Mouse (Mus musculus): ENCODE measurements at regions not wholly inside any gene's neighbourhood (a gene's known extent, or its start where the extent isn't known, plus 50 kb on each side); places are given as distances from the start of the nearest gene placed in this dataset.
A peak's percentile ranks its signal among the peaks of the same experiment; 100 is the strongest.

DNA sequence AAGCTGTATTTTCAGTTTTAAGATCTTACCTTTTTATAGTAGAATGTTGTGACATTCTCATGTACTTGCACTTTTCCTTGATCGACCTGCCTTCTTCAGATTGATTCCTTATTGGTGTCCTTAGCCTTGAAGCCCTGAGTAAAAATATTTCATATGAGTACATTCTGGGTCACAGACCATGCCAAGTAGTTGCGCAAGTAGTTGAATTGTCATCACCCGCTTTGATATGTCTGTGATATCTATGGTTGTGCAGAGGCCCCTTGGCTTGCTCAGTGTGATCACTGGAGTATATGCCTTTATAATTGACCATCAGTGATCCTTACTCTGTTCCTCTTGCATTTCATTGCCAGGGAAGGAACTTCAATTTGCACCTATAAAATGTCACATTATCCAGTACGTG is 131.1 kb upstream of the Reg3g start:
- no peak for DNase-seq

DNA sequence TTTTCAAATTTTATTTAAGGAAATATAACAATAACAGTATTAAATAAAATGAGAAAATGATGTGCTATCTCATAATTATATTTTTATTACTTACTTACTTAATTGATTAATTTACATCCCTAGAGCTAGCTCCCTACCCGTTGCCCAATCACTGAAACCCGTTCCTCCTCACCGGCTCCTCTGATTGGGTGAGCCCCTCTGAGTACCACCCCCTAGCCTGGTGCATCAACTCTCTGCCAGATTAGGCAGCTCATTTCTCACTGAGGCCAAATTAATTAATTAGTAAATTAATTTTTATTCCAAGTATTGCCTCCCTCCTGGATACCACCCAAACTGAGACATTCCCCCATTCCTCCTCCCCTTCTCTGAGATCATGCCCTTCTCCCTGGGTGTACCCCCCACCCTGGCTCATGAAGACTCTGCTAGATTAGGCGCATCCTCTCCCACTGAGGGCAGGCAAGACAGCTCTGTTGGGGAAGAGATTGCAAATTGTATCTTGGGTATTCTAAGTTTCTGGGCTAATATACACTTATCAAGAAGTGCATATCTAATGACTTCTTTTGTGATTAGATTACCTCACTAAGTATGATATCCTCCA is 101.4 kb upstream of the Reg3g start:
- no peak for DNase-seq

DNA sequence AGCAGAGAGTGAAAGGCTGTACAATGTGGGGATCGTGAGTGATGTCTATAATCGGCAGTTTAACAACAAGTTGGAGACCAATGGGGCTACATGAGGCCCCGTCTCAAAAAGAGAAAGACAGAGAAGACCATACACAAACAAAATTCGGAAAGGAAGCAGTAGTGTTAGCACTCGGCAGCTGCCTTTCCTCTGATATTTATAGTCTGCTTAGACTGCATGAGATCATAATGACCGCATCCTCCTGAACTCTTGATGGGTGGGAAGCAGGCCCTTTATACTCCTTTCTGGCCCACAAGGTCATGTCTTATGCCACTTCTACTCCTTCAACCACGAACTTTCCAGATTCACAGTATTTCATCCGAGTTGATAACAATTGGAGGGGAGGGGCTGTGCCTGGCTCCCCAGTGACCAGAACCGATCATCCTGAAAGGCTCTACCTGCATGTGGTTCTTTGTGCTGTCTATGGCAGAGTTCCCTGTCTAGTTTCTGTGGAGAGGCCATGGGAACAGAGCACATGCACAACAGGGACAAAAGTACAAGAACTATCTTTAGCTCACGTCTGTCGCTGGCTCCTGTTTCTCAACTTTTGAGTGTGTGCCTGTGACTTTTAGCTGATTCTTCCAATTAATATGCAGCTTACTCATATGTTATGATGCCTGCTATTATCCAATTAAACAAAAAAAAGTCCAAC is 84.5 kb upstream of the Reg3g start:
- no peak for DNase-seq

DNA sequence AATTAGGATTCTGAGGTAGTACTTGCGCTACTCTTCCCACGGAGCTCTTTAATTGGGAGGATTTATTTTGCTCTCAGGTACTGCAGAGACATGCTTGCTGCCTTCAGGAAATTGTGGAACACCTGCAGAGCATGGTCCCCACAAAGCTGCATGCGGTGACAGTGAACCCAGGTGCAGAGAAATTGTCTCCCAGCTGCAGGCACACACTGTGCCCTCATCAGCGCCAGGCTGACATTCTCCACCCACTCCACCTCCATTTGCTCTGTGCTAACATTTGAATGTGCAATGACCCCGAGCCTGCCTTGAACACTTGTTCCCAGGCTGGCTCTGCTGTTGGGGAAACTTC is 83.7 kb upstream of the Reg3g start:
- DNase-seq = no peak

DNA sequence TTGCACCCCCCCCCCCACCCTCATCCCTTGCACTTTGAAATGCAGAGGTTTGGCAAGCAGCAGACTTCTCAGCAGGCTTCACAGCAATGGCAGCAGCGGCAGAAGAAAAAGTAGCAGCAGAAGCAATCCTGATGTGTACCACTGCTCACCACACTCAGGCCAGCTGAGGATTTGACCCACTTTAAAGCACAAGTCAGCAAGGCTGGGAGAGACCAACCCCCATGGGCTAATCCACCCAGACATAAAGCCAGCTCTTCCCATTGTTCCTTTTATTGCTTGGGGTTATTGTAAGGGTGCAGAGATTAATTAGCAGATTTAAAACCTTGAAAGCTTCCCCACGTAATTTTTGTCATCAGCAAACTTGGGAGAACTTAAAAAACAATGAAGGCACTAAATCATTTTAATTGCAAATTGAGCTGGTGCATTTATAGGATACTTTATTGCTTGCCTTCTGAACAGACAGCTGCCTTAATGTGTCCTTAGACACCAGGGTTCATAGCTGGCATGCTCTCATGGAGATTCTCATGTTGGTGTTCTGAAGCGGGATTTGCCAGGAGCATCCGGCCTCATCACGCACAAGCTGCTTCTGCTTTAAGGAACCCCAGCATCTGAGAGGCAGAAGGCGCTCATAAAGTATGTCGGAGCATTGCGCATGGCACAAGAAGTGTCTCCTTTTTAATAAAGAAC is 83.1 kb upstream of the Reg3g start:
- DNase-seq = no peak

DNA sequence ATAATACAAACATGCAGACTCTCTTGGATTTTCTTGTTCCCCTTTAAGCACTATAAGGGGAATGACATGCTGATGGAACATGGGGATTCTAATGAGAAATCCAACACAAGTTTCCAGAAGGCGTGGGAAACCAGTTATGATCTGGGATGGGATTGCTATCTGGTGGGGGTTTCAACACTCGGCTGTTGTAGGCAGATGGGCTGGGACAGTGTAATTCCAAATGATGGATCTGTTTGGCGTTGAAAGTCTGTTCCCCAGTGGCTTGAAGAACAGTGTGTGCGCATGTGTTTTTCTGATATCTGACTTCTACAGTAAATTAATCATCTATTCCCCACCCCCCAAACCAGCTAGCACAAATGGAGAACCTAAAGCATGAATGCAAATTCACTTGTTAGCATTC is 79.8 kb upstream of the Reg3g start:
- no peak for DNase-seq

DNA sequence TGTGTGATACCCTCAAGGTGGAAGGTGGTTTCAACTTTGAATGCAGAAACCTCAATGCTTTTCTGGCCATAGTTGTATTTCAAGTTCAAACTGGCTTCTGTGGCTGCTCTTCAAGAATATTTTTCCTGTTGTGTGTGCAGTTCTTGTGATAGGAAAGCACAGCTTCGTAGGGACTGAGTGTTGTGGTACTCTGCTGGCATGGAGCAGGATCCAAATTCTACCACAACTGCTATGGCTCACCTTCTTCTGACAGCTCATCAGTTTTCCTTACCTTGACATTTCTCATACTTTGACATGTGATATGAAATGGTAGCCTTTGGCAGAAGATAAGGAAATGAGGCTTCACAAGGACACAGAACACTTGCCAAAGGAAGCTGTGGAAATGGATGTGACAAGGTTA is 79.0 kb upstream of the Reg3g start:
- DNase-seq = no peak

DNA sequence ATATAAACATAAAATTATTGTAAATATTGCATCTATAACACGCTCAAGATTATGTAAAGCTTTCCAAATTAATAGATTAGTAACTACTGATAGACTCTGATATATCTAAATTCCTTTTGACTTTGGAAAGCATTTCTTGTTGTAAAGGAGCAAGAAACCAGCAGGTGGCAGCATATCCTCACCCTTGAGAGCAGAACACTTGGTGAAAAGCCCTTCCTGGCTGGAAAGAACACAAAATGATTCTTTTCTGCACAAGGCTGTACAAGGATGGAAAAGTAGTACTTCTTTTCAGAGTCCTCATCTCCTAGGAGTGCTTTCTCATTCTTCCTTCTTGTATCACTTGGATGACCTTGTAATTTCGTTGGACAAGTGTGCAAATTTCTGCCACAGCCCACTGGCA is 75.6 kb upstream of the Reg3g start:
- DNase-seq = peak; percentile 48

DNA sequence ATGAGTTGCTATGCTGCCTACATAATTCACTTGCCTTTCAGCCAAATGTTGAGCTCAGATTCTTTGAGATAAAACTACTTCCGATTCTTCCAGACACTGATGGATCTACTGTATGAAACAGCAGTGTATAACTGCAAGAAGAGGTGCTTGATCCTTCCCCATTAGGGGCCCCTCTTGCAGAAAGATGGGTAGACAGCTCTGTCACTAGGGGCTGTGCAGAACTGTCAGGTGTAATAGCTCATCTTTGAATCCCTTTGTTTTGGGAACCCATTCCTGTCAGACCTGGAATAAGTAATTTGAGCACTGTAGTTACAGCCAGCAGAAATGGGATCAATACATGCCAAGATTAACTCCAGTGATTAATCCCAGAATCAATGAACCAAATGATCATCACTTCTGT is 68.8 kb upstream of the Reg3g start:
- DNase-seq = no peak

DNA sequence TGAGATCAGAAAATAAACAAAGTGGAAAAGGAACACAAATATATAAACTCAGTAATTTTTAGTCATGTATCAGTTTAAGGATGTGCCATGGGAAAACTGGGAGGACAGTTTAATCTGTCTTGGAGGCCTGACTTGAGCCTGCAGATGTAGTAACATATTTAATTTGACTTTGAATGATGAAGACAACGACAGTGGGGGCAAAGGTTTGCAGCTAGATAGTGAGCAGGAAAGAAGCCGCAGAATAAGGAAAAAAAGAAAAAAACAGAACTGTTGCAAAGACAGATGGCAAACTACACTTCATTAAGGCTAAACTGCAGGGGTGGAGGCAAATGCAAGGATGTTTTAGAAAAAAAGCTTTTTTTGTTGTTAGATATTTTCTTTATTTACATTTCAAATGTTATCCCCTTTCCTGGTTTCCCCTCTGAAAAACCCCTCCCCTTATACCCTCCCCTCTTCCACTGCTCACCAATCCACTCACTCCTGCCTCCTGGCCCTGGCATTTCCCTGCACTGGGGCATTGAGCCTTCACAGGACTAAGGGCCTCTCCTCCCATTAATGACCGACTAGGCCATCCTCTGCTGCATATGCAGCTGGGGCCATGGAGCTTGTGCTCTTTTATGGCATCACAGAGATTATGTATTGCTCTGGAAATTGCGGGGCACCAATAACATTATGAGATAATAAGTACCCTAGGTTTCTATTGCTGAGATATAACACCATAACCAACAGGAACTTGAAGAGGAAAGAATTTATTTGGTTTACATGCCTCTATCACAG is 58.5 kb upstream of the Reg3g start:
- no peak for DNase-seq

All from gastrocnemius, postnatal 10 days (tissue).